Mouse (Mus musculus) embryonic fibroblast, embryonic 13.5 days (primary cell): Measurements from ENCODE around the gene Atf1.

Experiments used
- CTCF ChIP-seq: IDR thresholded peaks from 2 replicates; pipeline ENCODE4 v1.5.1; 2011; ENCODE audit warnings: mild to moderate bottlenecking, control low read depth, low read length, moderate library complexity, borderline replicate concordance; ENCODE audit not compliant: insufficient read depth
- POLR2A ChIP-seq: IDR thresholded peaks from 2 replicates; pipeline ENCODE4 v1.6.1; 2011; ENCODE audit warnings: low read depth, mild to moderate bottlenecking, control low read depth, low read length, moderate library complexity

GRCm38 (mm10) chr15:100251153-100251780, 23.6 kb downstream of the Atf1 start:
- no peak for TF ChIP-seq CTCF
- TF ChIP-seq POLR2A = no peak
